Mouse (Mus musculus): ENCODE results near the gene Ankrd33b.

GRCm38 (mm10) chr15:31338656-31339291, 28.8 kb downstream of the Ankrd33b start:
- TF ChIP-seq CTCF (conservative IDR thresholded peaks at IDR 0.05; ENCODE audit: low read length): no peak
- no peak for TF ChIP-seq POU5F1 (IDR thresholded peaks at IDR 0.05; ENCODE audit: borderline replicate concordance, low read length)
- TF ChIP-seq NANOG (IDR thresholded peaks at IDR 0.05; ENCODE audit: borderline replicate concordance, low read length): no peak
